ENCODE assay signal across 13 mouse cellular contexts in the genomic region with DNA sequence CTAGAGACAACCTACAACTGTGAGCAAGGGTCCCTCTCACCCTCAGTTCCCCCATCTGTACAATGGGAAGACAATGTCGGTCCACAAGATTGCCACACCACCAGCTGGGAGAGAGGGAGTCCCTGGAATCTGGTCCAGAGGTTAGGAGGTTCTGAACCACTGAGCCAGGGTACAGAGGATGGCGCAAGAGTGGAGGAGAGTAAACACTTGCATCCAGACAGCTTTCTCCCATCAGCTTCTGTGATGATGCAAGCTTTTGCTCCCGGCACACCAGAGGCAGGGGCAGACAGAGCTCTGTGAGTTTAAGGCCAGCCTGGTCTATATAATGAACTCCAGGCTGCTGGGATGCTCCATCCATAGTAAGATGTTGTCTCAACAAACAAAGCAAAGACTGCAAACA. TPM values are rescaled to one million over a fixed set of nuclear protein-coding genes. Genes with fewer than 3 reads are reported as not detected.
DNase-seq lines count a peak whose midpoint lies in the region; ATAC-seq and TF ChIP-seq lines count a peak whose summit lies in the region.
"Had no signal": no experiment of that assay in that cellular context is flagged by ENCODE, and none has a peak within 500 bp of the region (broad histone marks: within the 10 kb centered on the region; RNA-seq: fewer than 3 reads in every experiment).

No protein-coding gene starts in this region.

- ATAC-seq in heart, postnatal 0 days (ENCODE audit: insufficient read depth, low read depth) = no peak
- peak; percentile 57 for ATAC-seq in liver, embryonic 15.5 days (ENCODE audit: insufficient read depth)
- ATAC-seq in midbrain, embryonic 15.5 days (replicated peaks) = no peak
- ATAC-seq: activated CD4-positive, CD25-positive, alpha-beta regulatory T cell, adult 4 months had no signal

- H3K4me3 ChIP-seq in heart, postnatal 0 days (ENCODE audit: low read depth, low read length) = no peak overlapping the region
- H3K4me3 ChIP-seq in liver, embryonic 15.5 days (replicated peaks) = no peak overlapping the region
- H3K4me3 ChIP-seq in midbrain, embryonic 15.5 days = no peak overlapping the region

- DNase-seq in embryo, embryonic 10 days (ENCODE audit: low spot score) = peak; percentile 5
- DNase-seq in embryo, embryonic 9.5 days (ENCODE audit: extremely low spot score) = no peak
- peak; percentile 60 for DNase-seq in 3T3-L1 (ENCODE audit: low read depth, low spot score)
- no peak for DNase-seq in heart, postnatal 0 days (ENCODE audit: low spot score)
- DNase-seq in urinary bladder, postnatal 25 days (ENCODE audit: low spot score) = no peak
- no peak for DNase-seq in thymus, postnatal 14 days
- DNase-seq: thymus, adult 18-20 months had no signal

- 60% methylated on average over 3 of the region's 3 CpGs for WGBS in heart, postnatal 0 days
- WGBS in liver, embryonic 15.5 days (ENCODE audit: insufficient replicate concordance) = 50% methylated on average over 3 of the region's 3 CpGs
- 56% methylated on average over 3 of the region's 3 CpGs for WGBS in midbrain, embryonic 15.5 days

- TF ChIP-seq EP300 in heart, postnatal 0 days (IDR thresholded peaks at IDR 0.05; ENCODE audit: low read depth) = no peak

- no peaks in the 10 kb centered on the region for H3K27me3 ChIP-seq in heart, postnatal 0 days (ENCODE audit: control insufficient read depth, insufficient read depth, low read length)
- H3K27me3 ChIP-seq in liver, embryonic 15.5 days = peaks cover 58% of the 10 kb centered on the region
- peaks cover 33% of the 10 kb centered on the region for H3K27me3 ChIP-seq in midbrain, embryonic 15.5 days (replicated peaks)

- peaks cover 9% of the 10 kb centered on the region for H3K4me1 ChIP-seq in heart, postnatal 0 days (ENCODE audit: control insufficient read depth, insufficient read depth)
- H3K4me1 ChIP-seq in liver, embryonic 15.5 days (replicated peaks) = peaks cover 51% of the 10 kb centered on the region
- H3K4me1 ChIP-seq in midbrain, embryonic 15.5 days = peaks cover 40% of the 10 kb centered on the region

- no peak overlapping the region for H3K4me2 ChIP-seq in heart, postnatal 0 days (ENCODE audit: low read depth, low read length)
- no peak overlapping the region for H3K4me2 ChIP-seq in liver, embryonic 15.5 days
- no peak overlapping the region for H3K4me2 ChIP-seq in midbrain, embryonic 15.5 days

- H3K9me3 ChIP-seq in heart, postnatal 0 days (replicated peaks; ENCODE audit: control insufficient read depth, low read length) = no peaks in the 10 kb centered on the region
- H3K9me3 ChIP-seq in liver, embryonic 15.5 days (replicated peaks) = no peaks in the 10 kb centered on the region
- H3K9me3 ChIP-seq in midbrain, embryonic 15.5 days = no peaks in the 10 kb centered on the region

- TF ChIP-seq CTCF in heart, postnatal 0 days (IDR thresholded peaks at IDR 0.05; ENCODE audit: low read depth) = no peak

- H3K27ac ChIP-seq in heart, postnatal 0 days (ENCODE audit: low read depth) = peak overlapping the region; percentile 58
- peak overlapping the region; percentile 41; the same call in 1 of the 2 replicates for H3K27ac ChIP-seq in liver, embryonic 15.5 days (replicated peaks)
- no peak overlapping the region for H3K27ac ChIP-seq in midbrain, embryonic 15.5 days

- no peaks in the 10 kb centered on the region for H3K36me3 ChIP-seq in heart, postnatal 0 days (replicated peaks; ENCODE audit: control insufficient read depth, insufficient read depth, low read length)
- H3K36me3 ChIP-seq in liver, embryonic 15.5 days (replicated peaks) = no peaks in the 10 kb centered on the region
- no peaks in the 10 kb centered on the region for H3K36me3 ChIP-seq in midbrain, embryonic 15.5 days (replicated peaks)

- H3K9ac ChIP-seq in heart, postnatal 0 days (replicated peaks; ENCODE audit: low read depth, low read length) = no peak overlapping the region
- H3K9ac ChIP-seq in liver, embryonic 15.5 days = no peak overlapping the region
- H3K9ac ChIP-seq in midbrain, embryonic 15.5 days = no peak overlapping the region

RNA-seq across cellular contexts. Expression of a gene that starts 2.2 kb away (rescaled TPM):
- 44.7 and 52.5 TPM in 2 replicates for total RNA-seq in heart, postnatal 0 days (2014; rRNA removed; ENCODE audit: low replicate concordance)
- polyA plus RNA-seq in heart, postnatal 0 days (2015; fragmentation: Nextera tagmentation; extraction: Ambion mirVana) = 27.1 and 27.4 TPM in 2 replicates
- 13.0 and 15.2 TPM in 2 replicates for polyA plus RNA-seq in liver, embryonic 15.5 days (2015; fragmentation: Nextera tagmentation; extraction: Ambion mirVana)
- polyA plus RNA-seq in midbrain, embryonic 15.5 days (2015; fragmentation: Nextera tagmentation; extraction: Ambion mirVana) = 13.1 and 15.7 TPM in 2 replicates
- total RNA-seq: common myeloid progenitor, adult 5-6 weeks had no signal
- polyA plus RNA-seq: activated CD4-positive, CD25-positive, alpha-beta regulatory T cell, adult 4 months had no signal

RNA-seq across cellular contexts. Expression of a gene that starts 15.1 kb away (rescaled TPM):
- 4.6 TPM in 1 of 2 replicates, not detected in the other for total RNA-seq in heart, postnatal 0 days (2014; rRNA removed; ENCODE audit: low replicate concordance)
- 0.27 and 0.36 TPM in 2 replicates for polyA plus RNA-seq in heart, postnatal 0 days (2015; fragmentation: Nextera tagmentation; extraction: Ambion mirVana)
- polyA plus RNA-seq in liver, embryonic 15.5 days (2015; fragmentation: Nextera tagmentation; extraction: Ambion mirVana) = 7.7 and 9.5 TPM in 2 replicates
- 0.31 TPM in 1 of 2 replicates, not detected in the other for polyA plus RNA-seq in midbrain, embryonic 15.5 days (2015; fragmentation: Nextera tagmentation; extraction: Ambion mirVana)
- total RNA-seq: common myeloid progenitor, adult 5-6 weeks; left cerebral cortex, adult 8-10 months had no signal
- polyA plus RNA-seq: activated CD4-positive, CD25-positive, alpha-beta regulatory T cell, adult 4 months had no signal

RNA-seq across cellular contexts. Expression of a gene that starts 36.7 kb away (rescaled TPM):
- total RNA-seq in heart, postnatal 0 days (2014; rRNA removed; ENCODE audit: low replicate concordance) = 32.4 and 40.5 TPM in 2 replicates
- polyA plus RNA-seq in heart, postnatal 0 days (2015; fragmentation: Nextera tagmentation; extraction: Ambion mirVana) = 30.1 and 32.4 TPM in 2 replicates
- polyA plus RNA-seq in liver, embryonic 15.5 days (2015; fragmentation: Nextera tagmentation; extraction: Ambion mirVana) = 21.4 and 23.6 TPM in 2 replicates
- polyA plus RNA-seq in midbrain, embryonic 15.5 days (2015; fragmentation: Nextera tagmentation; extraction: Ambion mirVana) = 50.7 and 50.8 TPM in 2 replicates

RNA-seq across cellular contexts. Expression of a gene that starts 37.4 kb away (rescaled TPM):
- 2.7 and 6.4 TPM in 2 replicates for total RNA-seq in heart, postnatal 0 days (2014; rRNA removed; ENCODE audit: low replicate concordance)
- polyA plus RNA-seq in heart, postnatal 0 days (2015; fragmentation: Nextera tagmentation; extraction: Ambion mirVana) = 4.0 and 4.6 TPM in 2 replicates
- 1.8 and 2.5 TPM in 2 replicates for polyA plus RNA-seq in liver, embryonic 15.5 days (2015; fragmentation: Nextera tagmentation; extraction: Ambion mirVana)
- 2.1 and 2.3 TPM in 2 replicates for polyA plus RNA-seq in midbrain, embryonic 15.5 days (2015; fragmentation: Nextera tagmentation; extraction: Ambion mirVana)
- total RNA-seq: common myeloid progenitor, adult 5-6 weeks had no signal
- polyA plus RNA-seq: activated CD4-positive, CD25-positive, alpha-beta regulatory T cell, adult 4 months had no signal

RNA-seq across cellular contexts. Expression of a gene that starts 59.2 kb away (rescaled TPM):
- total RNA-seq in heart, postnatal 0 days (2014; rRNA removed; ENCODE audit: low replicate concordance) = 0.73 TPM in 1 of 2 replicates, not detected in the other
- polyA plus RNA-seq in heart, postnatal 0 days (2015; fragmentation: Nextera tagmentation; extraction: Ambion mirVana) = 0.08 and 0.18 TPM in 2 replicates
- 0.08 and 0.26 TPM in 2 replicates for polyA plus RNA-seq in liver, embryonic 15.5 days (2015; fragmentation: Nextera tagmentation; extraction: Ambion mirVana)
- not detected in 2 replicates for polyA plus RNA-seq in midbrain, embryonic 15.5 days (2015; fragmentation: Nextera tagmentation; extraction: Ambion mirVana)
- total RNA-seq: common myeloid progenitor, adult 5-6 weeks had no signal
- polyA plus RNA-seq: activated CD4-positive, CD25-positive, alpha-beta regulatory T cell, adult 4 months; gonadal fat pad, adult 2 months had no signal

Comparison
In these comparisons a context has a peak if more than half of its experiments do, and no peak if none do; other contexts are left out.
1. DNase-seq: peak in embryo, embryonic 10 days (single experiment) and 3T3-L1 (single experiment); none in embryo, embryonic 9.5 days (single experiment), heart, postnatal 0 days (single experiment), urinary bladder, postnatal 25 days (single experiment) and thymus, postnatal 14 days (single experiment).